Mouse (Mus musculus) embryonic facial prominence, embryonic 14.5 days (tissue): Measurements from ENCODE around the gene Relb. TPM values are rescaled to one million over a fixed set of nuclear protein-coding genes. Genes with fewer than 3 reads are reported as not detected.

Experiments used
- ATAC-seq: fragments of 200-750 bp; cut with Nextera tagmentation; 2 replicates; pipeline ENCODE4 v1.8.0; 2017; ENCODE audit warnings: low read depth, moderate number of reproducible peaks, moderate TSS enrichment
- DNase-seq: peaks from one replicate; pipeline ENCODE4 v3.0.0-alpha.2; 2015; ENCODE audit warnings: low spot score
- H3K27ac ChIP-seq: fragments of 300-500 bp; sonication (generic); replicated peaks from 2 replicates; pipeline ENCODE4 v1.5.1; 2014; ENCODE audit warnings: low read depth, mild to moderate bottlenecking, low read length, moderate library complexity
- H3K27me3 ChIP-seq: fragments of 300-500 bp; sonication (generic); replicated peaks from 2 replicates; pipeline ENCODE4 v1.6.1; 2014; ENCODE audit warnings: low read length; ENCODE audit not compliant: control insufficient read depth, insufficient read depth
- H3K36me3 ChIP-seq: fragments of 300-500 bp; sonication (generic); 2 replicates; pipeline ENCODE4 v1.6.1; 2014; ENCODE audit warnings: low read length, mixed read lengths; ENCODE audit not compliant: control insufficient read depth, insufficient read depth
- H3K4me1 ChIP-seq: fragments of 300-500 bp; sonication (generic); 2 replicates; pipeline ENCODE4 v1.6.1; 2014; ENCODE audit warnings: antibody characterized with exemption, low read length; ENCODE audit not compliant: control insufficient read depth, insufficient read depth
- H3K4me2 ChIP-seq: fragments of 300-500 bp; sonication (generic); 2 replicates; pipeline ENCODE4 v1.6.1; 2014; ENCODE audit warnings: low read depth, mild to moderate bottlenecking, low read length, moderate library complexity, mixed read lengths
- H3K4me3 ChIP-seq: fragments of 300-500 bp; sonication (generic); 2 replicates; pipeline ENCODE4 v1.5.1; 2014; ENCODE audit warnings: low read depth, mild to moderate bottlenecking, low read length
- H3K9ac ChIP-seq: fragments of 300-500 bp; sonication (generic); 2 replicates; pipeline ENCODE4 v1.6.1; 2014; ENCODE audit warnings: low read depth, mild to moderate bottlenecking, low read length, moderate library complexity, mixed read lengths
- H3K9me3 ChIP-seq: fragments of 300-500 bp; sonication (generic); 2 replicates; pipeline ENCODE4 v1.6.1; 2016; ENCODE audit warnings: low read length; ENCODE audit not compliant: control insufficient read depth
- WGBS: fragments of 180-500 bp; shearing (Covaris S2); extraction: QIAGEN DNeasy Blood & Tissue Kit; methylation state at CpG from one replicate; pipeline ENCODE4 v1.1.7; 2014; 5-methylcytosine and 5-hydroxymethylcytosine counted together
- polyA plus RNA-seq: library from polyadenylated mRNA; unstranded; fragments of >200 nt; fragmentation: Nextera tagmentation; extraction: Ambion mirVana; gene quantifications from 2 replicates; pipeline ENCODE4 v1.2.1, GENCODE M21; 2014

Relb gene
- polyA plus RNA-seq, result 9.9 and 11.5 TPM in 2 replicates

GRCm38 (mm10) chr7:19629361-19629734 lies at the start of gene Relb:
Relb (minus strand) TSS chr7:19629438.
- peak; percentile 66 for ATAC-seq
- no peaks in the 10 kb centered on the region for H3K9me3 ChIP-seq
- H3K36me3 ChIP-seq, result peaks cover 26% of the 10 kb centered on the region
- H3K27me3 ChIP-seq, result no peaks in the 10 kb centered on the region
- WGBS, result 1% methylated on average over 16 of the region's 41 CpGs
- peak within 1 kb of the TSS; percentile 91 for H3K4me2 ChIP-seq
- H3K9ac ChIP-seq, result peak within 1 kb of the TSS; percentile 71
- H3K4me3 ChIP-seq, result peak within 1 kb of the TSS; percentile 81
- DNase-seq, result peak; percentile 94
- peak within 1 kb of the TSS; percentile 80 for H3K27ac ChIP-seq
- H3K4me1 ChIP-seq, result peaks cover 4% of the 10 kb centered on the region; the same call in 1 of the 2 replicates

GRCm38 (mm10) chr7:19678901-19679300 lies 49.7 kb upstream of the Relb start:
- H3K9me3 ChIP-seq, result no peaks in the 10 kb centered on the region
- no peak overlapping the region for H3K27ac ChIP-seq
- ATAC-seq, result no peak
- no peak overlapping the region for H3K4me3 ChIP-seq
- no peak overlapping the region for H3K4me2 ChIP-seq
- 89% methylated on average over 3 of the region's 3 CpGs for WGBS
- no peaks in the 10 kb centered on the region; the same call in 1 of the 2 replicates for H3K4me1 ChIP-seq
- no peak for DNase-seq
- H3K27me3 ChIP-seq, result no peaks in the 10 kb centered on the region
- H3K36me3 ChIP-seq, result no peaks in the 10 kb centered on the region
- H3K9ac ChIP-seq, result no peak overlapping the region

GRCm38 (mm10) chr7:19677872-19678271 lies 48.6 kb upstream of the Relb start, which contains the start of gene Apoc2:
Apoc2 (minus strand) TSS chr7:19677941.
- Histone ChIP-seq H3K27me3 (no peaks in the 10 kb centered on the region), H3K36me3 (no peaks in the 10 kb centered on the region), H3K4me1 (no peaks in the 10 kb centered on the region), H3K4me2 (no peak within 1 kb of the TSS), H3K4me3 (no peak within 1 kb of the TSS), H3K27ac (no peak within 1 kb of the TSS), H3K9me3 (no peaks in the 10 kb centered on the region), H3K9ac (no peak within 1 kb of the TSS)
- no peak for ATAC-seq
- 69% methylated on average over 8 of the region's 8 CpGs for WGBS
- no peak for DNase-seq

DNA sequence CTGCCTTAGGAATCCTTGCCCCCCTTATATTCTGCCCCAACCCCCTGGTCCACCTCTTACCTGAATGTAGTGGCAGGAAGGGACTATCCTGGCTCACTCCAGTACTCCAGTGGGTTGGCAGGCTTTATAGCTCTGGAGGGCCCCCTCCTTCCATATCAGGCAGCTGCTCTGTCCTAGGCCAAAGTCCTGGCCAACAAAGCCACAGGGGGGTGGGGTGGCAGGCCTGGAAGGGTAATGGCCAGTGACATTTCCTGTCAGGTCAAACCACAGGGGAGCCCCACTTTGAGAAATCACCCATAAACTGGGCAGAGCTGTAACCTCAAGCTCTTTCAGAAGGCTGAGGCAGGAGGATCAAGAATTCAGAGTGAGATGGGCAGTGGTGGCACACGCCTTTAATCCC lies 47.4 kb upstream of the Relb start:
- Histone ChIP-seq H3K27me3 (no peaks in the 10 kb centered on the region), H3K9me3 (no peaks in the 10 kb centered on the region), H3K9ac (no peak overlapping the region), H3K4me1 (no peaks in the 10 kb centered on the region), H3K36me3 (no peaks in the 10 kb centered on the region), H3K4me3 (no peak overlapping the region), H3K27ac (no peak overlapping the region), H3K4me2 (no peak overlapping the region)
- ATAC-seq, result no peak
- DNase-seq, result no peak
- WGBS, result 85% methylated on average over 1 of the region's 1 CpGs

DNA sequence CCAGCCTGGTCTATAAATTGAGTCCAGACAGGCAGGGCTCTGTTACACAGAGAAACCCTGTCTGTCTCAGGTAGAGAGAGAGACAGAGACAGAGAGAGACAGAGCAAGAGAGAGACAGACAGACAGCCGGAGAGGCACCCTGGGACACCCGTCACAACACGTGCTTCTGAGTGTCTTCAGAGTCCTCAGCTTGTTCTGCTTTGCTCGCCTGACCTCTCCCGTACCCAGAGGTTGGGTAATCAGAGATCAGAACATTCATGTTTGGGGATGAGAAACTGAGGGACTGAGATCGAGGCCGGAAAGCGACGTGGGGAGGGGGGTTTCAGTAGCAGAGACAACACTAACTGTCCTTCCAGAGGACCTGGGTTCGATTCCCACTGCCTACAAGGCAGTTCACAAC lies 46.6 kb upstream of the Relb start:
- Histone ChIP-seq H3K27ac (no peak overlapping the region), H3K4me2 (no peak overlapping the region), H3K36me3 (no peaks in the 10 kb centered on the region), H3K4me1 (no peaks in the 10 kb centered on the region), H3K27me3 (no peaks in the 10 kb centered on the region), H3K9ac (no peak overlapping the region), H3K4me3 (no peak overlapping the region), H3K9me3 (no peaks in the 10 kb centered on the region)
- ATAC-seq (no peak), DNase-seq (no peak)
- 76% methylated on average over 10 of the region's 10 CpGs for WGBS

GRCm38 (mm10) chr7:19673083-19673699 lies 44.0 kb upstream of the Relb start:
- Histone ChIP-seq H3K9me3 (no peaks in the 10 kb centered on the region), H3K27ac (no peak overlapping the region), H3K36me3 (no peaks in the 10 kb centered on the region), H3K4me1 (no peaks in the 10 kb centered on the region), H3K9ac (no peak overlapping the region), H3K4me2 (no peak overlapping the region), H3K4me3 (no peak overlapping the region), H3K27me3 (no peaks in the 10 kb centered on the region)
- ATAC-seq (no peak), DNase-seq (no peak)
- 60% methylated on average over 14 of the region's 14 CpGs for WGBS

DNA sequence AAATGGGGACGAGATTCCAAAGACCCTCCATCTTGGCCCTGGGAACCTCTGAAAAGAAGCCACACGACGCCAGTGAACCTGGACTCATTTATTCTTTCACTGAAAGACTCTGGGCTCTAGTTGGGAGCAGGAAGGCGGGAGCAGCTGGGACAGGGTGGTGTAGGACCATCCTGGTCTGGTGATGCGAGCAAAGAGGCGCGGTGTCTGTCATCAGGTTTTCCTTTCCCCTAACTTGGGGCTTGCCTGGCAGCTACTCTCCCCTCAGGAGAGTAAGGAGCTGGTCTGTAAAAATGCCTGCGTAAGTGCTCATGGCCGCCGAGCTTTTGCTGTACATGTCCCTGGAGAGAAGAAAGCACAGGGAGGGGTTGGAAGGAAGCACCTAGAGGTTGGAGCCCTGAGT lies 42.3 kb upstream of the Relb start:
- no peak for ATAC-seq
- no peak overlapping the region for H3K4me2 ChIP-seq

GRCm38 (mm10) chr7:19668947-19669721 lies 39.9 kb upstream of the Relb start:
- H3K4me1 ChIP-seq, result peaks cover 4% of the 10 kb centered on the region; the same call in 1 of the 2 replicates
- ATAC-seq (peak; percentile 81), DNase-seq (peak; percentile 97)
- no peak overlapping the region for H3K4me3 ChIP-seq
- no peaks in the 10 kb centered on the region for H3K36me3 ChIP-seq
- 2% methylated on average over 10 of the region's 10 CpGs for WGBS
- no peaks in the 10 kb centered on the region for H3K27me3 ChIP-seq
- H3K4me2 ChIP-seq, result peak overlapping the region; percentile 39
- H3K27ac ChIP-seq, result peak overlapping the region; percentile 68
- no peaks in the 10 kb centered on the region for H3K9me3 ChIP-seq
- peak overlapping the region; percentile 28 for H3K9ac ChIP-seq

More for the DNA sequence above, 42.3 kb upstream of the Relb start:
- no peak overlapping the region for H3K9ac ChIP-seq
- no peak overlapping the region for H3K4me3 ChIP-seq
- no peak overlapping the region for H3K27ac ChIP-seq
- H3K36me3 ChIP-seq, result no peaks in the 10 kb centered on the region
- no peaks in the 10 kb centered on the region for H3K27me3 ChIP-seq
- no peaks in the 10 kb centered on the region for H3K4me1 ChIP-seq
- WGBS, result 66% methylated on average over 10 of the region's 10 CpGs
- no peaks in the 10 kb centered on the region for H3K9me3 ChIP-seq
- DNase-seq, result no peak
